Mouse (Mus musculus) ovary, postnatal 36 days (tissue): ENCODE data around the gene Surf4.

ENCODE experiments used
- DNase-seq: peaks from one replicate; pipeline ENCODE4 v3.0.0; 2022; ENCODE audit warnings: low spot score, mixed read lengths

Gene Surf4

GRCm38 (mm10) chr2:26930390-26930789 is 3.3 kb downstream of the Surf4 start:
- DNase-seq: no peak

GRCm38 (mm10) chr2:26927745-26928476 is 5.8 kb downstream of the Surf4 start:
- no peak for DNase-seq

DNA sequence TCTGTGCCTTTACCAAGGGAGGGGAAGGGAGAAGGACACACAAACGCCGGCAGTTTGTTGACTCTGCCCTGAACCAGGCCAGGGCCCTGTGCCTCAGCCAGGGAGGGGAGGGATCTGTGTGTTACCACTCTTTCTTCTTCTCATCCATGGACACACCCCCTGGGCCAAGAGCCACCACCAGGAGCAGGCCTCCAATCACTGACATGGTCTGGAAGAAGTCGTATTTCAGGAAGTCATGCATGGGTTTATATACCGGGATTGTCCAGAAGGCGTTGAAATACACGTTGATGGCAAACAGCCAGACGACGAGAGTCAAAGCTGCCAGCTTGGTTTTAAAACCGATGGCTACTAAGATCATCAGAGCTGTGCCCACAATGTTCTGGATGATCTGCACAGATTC is 11.9 kb downstream of the Surf4 start:
- peak; percentile 30 for DNase-seq

DNA sequence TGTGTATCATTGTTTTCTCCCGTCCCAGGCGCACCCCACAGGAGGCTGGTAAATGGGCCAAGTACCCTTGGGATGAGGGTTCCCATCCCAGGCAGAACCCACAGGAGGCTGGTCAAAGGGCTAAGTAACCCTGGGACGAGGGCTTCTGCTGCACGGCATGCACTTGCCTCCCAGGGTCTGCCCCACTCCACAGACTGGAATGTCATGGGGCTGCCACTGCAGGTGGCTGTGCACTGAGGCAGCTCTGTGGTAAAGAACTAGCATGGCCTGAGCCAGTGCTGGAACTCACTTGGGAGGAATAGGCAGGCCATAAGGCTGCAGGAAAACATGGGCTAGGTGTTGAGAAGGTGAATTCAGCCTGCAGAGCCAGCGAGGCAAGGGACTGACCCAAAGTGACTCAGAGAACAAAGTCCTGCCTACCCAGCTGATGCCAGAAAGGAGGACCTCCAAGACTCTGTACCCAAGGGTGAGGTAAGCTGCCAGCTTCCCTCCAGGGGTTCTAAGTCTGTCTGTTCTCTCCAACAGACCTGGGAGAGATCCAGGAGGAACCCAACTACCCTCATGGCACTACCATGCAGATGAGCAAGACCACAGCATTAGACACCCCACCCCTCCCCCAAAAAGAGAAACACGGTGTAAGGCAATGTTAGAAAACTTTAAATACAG is 13.4 kb downstream of the Surf4 start:
- no peak for DNase-seq

DNA sequence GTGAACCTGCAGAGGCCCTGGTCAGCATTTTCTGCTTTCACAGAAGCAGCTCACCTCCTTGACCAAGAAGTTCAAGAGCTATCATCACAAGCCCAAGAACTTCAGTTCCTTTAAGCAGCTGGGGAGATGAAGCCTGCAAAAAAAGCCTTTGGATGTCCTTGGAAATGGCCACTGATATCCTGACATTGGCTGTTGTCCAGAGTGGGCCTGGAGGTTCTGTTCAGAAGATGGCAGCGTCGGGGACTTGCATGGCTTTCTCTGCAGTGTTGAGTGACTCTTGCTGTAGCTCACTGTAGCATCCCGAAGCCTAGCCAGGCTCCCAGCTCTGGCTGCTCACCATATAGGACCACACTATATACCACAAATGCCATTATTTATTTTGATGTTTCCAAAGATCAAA is 14.0 kb downstream of the Surf4 start:
- no peak for DNase-seq

DNA sequence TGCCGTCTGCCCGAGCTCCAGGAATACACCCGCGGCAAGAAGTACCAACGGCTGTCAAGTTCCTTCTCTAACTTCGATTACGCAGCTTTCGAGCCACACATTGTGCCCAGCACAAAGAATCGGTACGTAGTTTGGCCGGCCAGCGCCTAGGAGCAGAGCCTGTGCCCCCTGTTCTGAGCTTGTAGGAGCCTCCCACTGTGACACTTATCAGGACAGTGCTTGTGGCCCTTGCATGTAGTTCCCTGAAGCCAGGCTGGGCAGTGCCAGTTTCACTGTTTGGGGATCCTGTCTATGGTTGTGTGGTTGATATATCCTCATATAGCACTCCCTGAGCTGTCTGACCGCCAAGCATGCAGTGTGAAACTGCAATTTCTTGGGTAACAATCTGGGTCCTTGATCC is 17.0 kb downstream of the Surf4 start:
- no peak for DNase-seq

DNA sequence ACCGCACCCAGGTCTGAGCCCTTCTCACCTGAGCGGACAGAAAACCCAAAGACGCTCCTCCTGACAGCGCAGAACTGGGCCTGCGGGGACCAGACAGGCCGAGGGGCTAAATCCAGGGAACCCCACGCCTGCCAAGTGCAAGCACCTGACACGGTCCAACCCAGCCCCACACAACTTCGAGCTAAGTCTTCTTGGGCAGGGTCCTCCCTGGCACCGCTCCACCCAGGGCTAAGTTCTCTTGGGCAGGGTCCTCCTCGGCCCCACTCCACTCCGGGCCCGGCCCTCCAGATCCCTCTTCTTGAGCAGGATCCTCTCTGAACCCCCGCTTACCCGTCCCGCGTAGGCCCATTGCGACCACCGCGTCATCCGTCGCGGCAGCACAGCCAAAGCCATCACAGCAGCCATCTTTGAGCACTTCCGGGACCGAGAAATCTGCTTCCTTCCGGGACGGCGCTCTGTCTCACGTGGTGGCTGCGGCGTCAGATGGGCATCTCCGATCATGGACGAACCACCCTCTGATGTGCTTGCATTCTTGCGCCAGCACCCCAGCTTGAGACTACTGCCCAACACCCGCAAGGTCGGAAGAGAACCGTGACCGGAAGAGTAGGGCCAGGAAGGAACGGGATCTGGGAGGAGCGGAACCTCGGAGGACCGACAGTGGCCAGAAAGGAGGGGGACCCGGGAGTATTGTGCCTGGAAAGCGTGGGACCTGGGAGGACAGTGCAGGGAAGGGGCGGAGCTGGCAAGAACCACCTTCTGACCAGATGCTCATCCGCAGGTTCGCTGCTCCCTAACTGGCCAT is 17.6 kb downstream of the Surf4 start, which contains the start of the genes Surf2 and Surf1:
Gene Surf2 (plus strand): TSS at position 441 of the 802 bp plus-strand sequence.
Gene Surf1 (minus strand): TSS at position 604 of the 802 bp plus-strand sequence.
- peak; percentile 77 for DNase-seq

GRCm38 (mm10) chr2:26914148-26914941 is 19.4 kb downstream of the Surf4 start:
- no peak for DNase-seq

GRCm38 (mm10) chr2:26913416-26914147 is 20.1 kb downstream of the Surf4 start:
- no peak for DNase-seq

GRCm38 (mm10) chr2:26912253-26912770 is 21.4 kb downstream of the Surf4 start:
- DNase-seq: no peak

DNA sequence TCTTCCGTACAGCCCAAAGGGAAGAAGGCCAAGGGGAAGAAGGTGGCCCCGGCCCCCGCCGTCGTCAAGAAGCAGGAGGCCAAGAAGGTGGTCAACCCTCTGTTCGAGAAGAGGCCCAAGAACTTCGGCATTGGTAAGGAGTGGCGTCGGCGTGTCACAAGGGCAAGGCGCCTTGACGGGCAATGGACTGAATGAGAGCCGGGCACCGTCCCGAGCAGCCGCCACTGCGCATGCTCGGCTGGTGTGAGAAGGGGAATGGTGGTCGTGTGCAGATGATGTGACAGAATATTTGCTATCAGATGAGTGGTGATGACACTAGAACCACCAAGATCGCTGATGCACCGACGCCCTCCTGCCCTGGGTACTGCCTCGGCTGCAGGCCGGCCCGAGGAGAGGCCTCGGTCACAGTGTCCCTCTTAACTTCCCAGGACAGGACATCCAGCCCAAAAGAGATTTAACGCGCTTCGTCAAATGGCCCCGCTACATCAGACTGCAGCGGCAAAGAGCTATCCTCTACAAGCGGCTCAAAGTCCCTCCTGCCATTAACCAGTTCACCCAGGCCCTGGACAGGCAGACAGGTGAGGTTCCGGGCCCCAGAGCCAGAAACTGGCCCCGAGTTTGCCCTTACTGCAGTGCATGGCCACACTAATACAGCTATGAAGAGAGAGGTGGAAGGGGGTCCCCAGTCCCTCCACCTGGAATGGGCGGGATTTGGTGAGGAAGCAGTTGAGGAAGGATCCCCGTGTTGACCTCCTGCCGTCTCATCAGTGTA is 22.5 kb downstream of the Surf4 start:
- DNase-seq: peak; percentile 63

DNA sequence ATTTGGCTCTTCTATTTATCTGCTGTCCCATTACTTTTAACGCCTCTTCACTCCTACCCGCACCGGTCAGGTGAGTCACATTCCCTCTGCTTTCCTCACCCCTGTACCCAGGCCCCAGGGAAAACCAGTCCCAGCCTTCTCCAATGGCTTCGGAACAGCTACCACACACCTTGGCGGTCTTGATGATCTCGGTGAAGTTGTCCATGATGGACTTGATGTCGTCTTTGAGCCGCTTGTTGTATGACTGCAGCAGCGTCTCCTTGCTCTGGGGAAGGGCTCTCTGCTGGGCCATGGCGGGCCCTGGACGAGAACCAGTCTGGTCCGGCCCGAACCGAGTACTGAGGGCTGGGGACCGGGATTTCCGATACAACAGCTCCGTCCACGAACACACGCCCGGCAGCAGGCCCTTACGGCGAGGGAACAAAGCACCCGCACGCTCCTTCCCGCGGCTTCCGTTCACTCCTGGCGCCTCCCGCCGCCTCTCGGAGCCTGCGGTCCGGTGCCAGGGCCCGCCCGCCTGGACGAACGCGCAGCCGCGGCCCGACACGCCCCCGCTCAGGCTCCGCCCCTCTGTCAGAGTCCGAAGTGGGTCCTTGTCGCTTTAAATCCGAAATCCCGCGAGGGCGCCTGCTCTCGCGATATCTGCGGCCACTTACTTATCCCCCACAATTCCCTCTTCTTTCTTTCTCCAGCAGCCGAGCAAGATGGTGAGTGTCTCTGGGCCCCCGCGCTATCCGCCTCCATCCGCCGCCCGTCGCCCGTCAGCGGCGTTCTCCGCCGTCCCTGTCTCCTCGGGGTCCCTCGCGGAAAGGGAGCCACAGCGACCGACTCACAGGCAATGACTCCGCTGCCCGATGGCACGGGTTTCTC is 23.4 kb downstream of the Surf4 start, which contains the start of the genes Med22 and Rpl7a:
Gene Med22 (minus strand): TSS at position 554 of the 870 bp plus-strand sequence.
Gene Rpl7a (plus strand): TSS at position 641 of the 870 bp plus-strand sequence.
- DNase-seq: peak; percentile 100

GRCm38 (mm10) chr2:26909387-26909784 is 24.3 kb downstream of the Surf4 start:
- no peak for DNase-seq

DNA sequence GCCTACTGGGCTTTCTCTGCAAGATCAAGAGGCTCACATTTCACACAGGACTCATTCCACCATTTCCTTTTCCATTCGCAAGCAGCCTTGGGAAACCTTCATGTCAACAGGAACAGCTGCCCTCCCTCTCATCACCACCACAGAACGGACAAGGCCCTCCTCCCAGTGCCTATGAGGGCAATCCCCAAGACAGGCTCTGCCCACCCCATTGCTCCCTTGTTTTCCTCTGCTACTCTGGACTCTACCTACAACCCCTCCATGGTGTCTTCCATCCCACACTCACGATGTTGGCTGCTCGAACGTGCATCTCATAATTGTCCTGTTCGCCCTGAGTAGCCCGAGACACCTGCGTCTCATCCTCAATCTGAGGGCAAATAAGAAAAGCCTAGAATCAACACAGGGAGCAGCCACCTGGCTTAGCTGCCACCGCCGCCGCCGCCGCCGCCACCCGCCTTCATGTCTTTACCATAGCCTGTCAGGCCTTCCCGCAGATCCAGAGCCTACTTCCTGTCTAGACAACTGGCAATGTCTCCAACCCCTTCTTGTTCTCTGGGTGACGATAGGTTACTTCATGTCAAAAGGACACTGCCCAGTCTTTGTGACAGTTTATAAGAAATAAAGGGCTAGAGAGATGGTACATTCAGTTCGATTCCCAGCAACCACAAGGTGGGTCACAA is 24.9 kb downstream of the Surf4 start:
- DNase-seq: no peak

DNA sequence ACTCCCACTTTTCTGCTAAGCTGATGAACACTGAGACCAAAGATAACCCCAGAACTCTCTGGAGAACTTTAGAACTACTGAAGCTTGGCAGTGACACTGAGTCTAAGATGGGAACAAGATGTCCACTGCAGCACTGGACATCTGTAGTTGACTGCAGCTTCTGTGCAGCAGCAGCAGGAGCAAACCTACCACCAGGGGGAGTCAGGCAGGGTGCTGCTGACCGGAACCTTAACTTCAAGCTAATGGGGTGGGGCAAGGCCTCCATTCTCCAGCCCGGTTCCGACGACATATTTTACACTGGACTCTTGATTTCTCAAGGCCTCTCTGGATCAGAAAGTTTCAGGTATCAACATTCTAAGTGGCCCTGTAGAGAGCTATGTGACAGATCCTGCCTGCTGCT is 26.6 kb downstream of the Surf4 start:
- no peak for DNase-seq

DNA sequence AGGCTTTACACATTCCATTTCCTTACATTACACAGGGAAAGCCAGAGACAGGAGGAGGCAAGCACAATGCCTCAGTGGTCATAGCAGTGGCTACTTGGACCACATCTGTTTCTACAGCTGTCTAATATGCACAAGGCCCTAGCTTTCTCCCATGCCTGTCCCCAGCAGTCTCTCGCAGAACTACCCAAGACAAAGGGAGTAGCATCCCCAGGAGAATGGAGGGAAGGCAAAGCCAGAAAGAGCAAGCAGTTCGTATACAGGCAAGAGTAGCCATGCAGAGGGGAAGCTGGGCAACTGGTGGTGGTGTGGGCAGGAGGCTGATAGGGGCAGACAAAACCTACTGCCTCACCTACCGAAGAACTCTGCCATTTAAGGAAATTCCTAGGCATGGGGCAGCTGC is 27.3 kb downstream of the Surf4 start:
- no peak for DNase-seq

- no peak for DNase-seq
Measured at GRCm38 (mm10) chr2:26905936-26906335, 27.8 kb downstream of the Surf4 start.

GRCm38 (mm10) chr2:26903311-26903710 is 30.4 kb downstream of the Surf4 start:
- peak; percentile 3 for DNase-seq
